Mouse (Mus musculus): ENCODE data around the gene Maff.

Gene Maff

GRCm38 (mm10) chr15:79365068-79365467 is 18.6 kb downstream of the Maff start:
- DNase-seq, result no peak

- DNase-seq, result no peak
These were observed 20.0 kb downstream of the Maff start for GRCm38 (mm10) chr15:79366402-79366801.

- DNase-seq, result no peak
These were observed 21.9 kb downstream of the Maff start for GRCm38 (mm10) chr15:79368313-79368811.

- DNase-seq, result no peak
These were observed 22.5 kb downstream of the Maff start for GRCm38 (mm10) chr15:79368861-79369440.

GRCm38 (mm10) chr15:79369452-79370280 is 23.2 kb downstream of the Maff start:
- no peak for DNase-seq

GRCm38 (mm10) chr15:79370281-79370843 is 23.9 kb downstream of the Maff start:
- DNase-seq, result no peak

- peak; percentile 75 for DNase-seq
These were observed 28.3 kb downstream of the Maff start for GRCm38 (mm10) chr15:79374760-79375159.

- DNase-seq, result no peak
These were observed 31.3 kb downstream of the Maff start for GRCm38 (mm10) chr15:79377681-79378080.

GRCm38 (mm10) chr15:79378608-79379007 is 32.2 kb downstream of the Maff start:
- DNase-seq, result no peak

GRCm38 (mm10) chr15:79379658-79380057 is 33.2 kb downstream of the Maff start:
- DNase-seq, result no peak

- DNase-seq, result peak; percentile 67
These were observed 34.3 kb downstream of the Maff start for GRCm38 (mm10) chr15:79380468-79381444.

GRCm38 (mm10) chr15:79381644-79382043 is 35.2 kb downstream of the Maff start:
- DNase-seq, result peak; percentile 71

- DNase-seq, result no peak
These were observed 40.7 kb downstream of the Maff start for GRCm38 (mm10) chr15:79387081-79387480.

GRCm38 (mm10) chr15:79387611-79388010 is 41.2 kb downstream of the Maff start:
- no peak for DNase-seq

GRCm38 (mm10) chr15:79388171-79388570 is 41.8 kb downstream of the Maff start:
- DNase-seq, result no peak

- DNase-seq, result no peak
These were observed 44.0 kb downstream of the Maff start for GRCm38 (mm10) chr15:79390434-79390833.

GRCm38 (mm10) chr15:79391447-79392093 is 45.1 kb downstream of the Maff start:
- no peak for DNase-seq

- no peak for DNase-seq
These were observed 46.1 kb downstream of the Maff start for GRCm38 (mm10) chr15:79392527-79392926.

- no peak for DNase-seq
These were observed 46.7 kb downstream of the Maff start for GRCm38 (mm10) chr15:79393101-79393500.

GRCm38 (mm10) chr15:79394842-79395241 is 48.4 kb downstream of the Maff start:
- no peak for DNase-seq

GRCm38 (mm10) chr15:79395281-79395680 is 48.9 kb downstream of the Maff start:
- DNase-seq, result no peak

GRCm38 (mm10) chr15:79396736-79397135 is 50.3 kb downstream of the Maff start:
- DNase-seq, result peak; percentile 62
